Mouse (Mus musculus): Measurements from ENCODE around the gene Usp21. TPM values are rescaled to one million over a fixed set of nuclear protein-coding genes. Genes with fewer than 3 reads are reported as not detected.
"Not testable (repeated sequence)": the region's sequence is repeated elsewhere in the genome, so short reads cannot be mapped to it uniquely, and the experiment has no call there.

Gene Usp21
- polyA plus RNA-seq, 2 experiments, result 81.2 to 104 TPM

DNA sequence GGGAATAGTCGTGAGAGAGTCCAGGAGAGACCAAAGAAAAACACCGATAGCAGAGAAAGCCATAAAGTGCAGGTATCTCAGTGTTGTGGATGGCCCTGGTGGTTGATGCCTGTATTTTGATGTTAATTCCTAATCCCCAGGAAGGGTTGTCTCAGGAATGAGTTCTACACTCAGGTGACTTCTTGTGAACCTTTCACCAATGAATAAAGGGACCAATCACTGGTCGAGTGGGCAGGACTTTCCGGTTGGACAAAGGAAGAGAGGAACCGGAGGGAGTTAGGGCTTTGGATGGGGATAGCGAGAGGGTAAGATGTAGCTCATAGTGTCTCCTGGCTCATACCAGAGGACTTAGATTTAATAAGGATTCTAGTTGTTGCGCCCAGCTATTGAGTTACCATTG, 32.0 kb upstream of the Usp21 start:
- Histone ChIP-seq H3K4me3 (replicated peaks; ENCODE audit: low read length) (no peak overlapping the region; the same call in 1 of the 2 replicates), H3K4me1 (ENCODE audit: control insufficient read depth, insufficient read depth, low read length) (no peaks in the 10 kb centered on the region)
- no peak for ATAC-seq (ENCODE audit: low FRiP score, low read depth)

DNA sequence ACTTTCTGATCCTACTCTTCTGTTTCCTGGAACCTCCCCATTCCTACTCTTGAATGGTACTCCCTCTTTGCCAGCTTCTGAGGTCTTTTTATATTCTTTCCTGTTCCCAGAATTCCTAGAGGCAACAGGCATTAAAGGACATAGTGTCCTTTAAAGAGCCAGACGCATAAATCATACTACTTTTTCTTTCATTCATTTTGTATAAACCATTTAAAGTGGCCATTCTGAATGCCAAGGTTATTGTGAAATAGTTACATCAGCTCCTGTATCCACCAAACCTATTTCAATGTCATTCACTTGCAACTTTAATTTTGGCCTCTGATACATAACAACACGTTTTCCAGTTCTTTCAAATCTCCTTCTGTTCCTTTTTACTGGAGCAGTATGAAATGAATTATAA, 21.5 kb upstream of the Usp21 start:
- no peak for ATAC-seq (ENCODE audit: low FRiP score, low read depth)
- H3K27ac ChIP-seq (replicated peaks; ENCODE audit: low read depth, low read length), result no peak overlapping the region

More for the DNA sequence above, 32.0 kb upstream of the Usp21 start:
- WGBS, result 11% methylated on average over 7 of the region's 7 CpGs
- Histone ChIP-seq H3K4me2 (replicated peaks; ENCODE audit: low read depth, low read length, severe bottlenecking) (no peak overlapping the region), H3K9ac (ENCODE audit: low read depth, low read length, severe bottlenecking) (no peak overlapping the region), H3K27ac (replicated peaks; ENCODE audit: low read depth, low read length) (no peak overlapping the region), H3K27me3 (ENCODE audit: control insufficient read depth, insufficient read depth, low read length) (no peaks in the 10 kb centered on the region), H3K9me3 (ENCODE audit: control insufficient read depth, low read length) (no peaks in the 10 kb centered on the region), H3K36me3 (ENCODE audit: control insufficient read depth, insufficient read depth, low read length) (no peaks in the 10 kb centered on the region)
- DNase-seq (ENCODE audit: low spot score), result no peak
- no peak for TF ChIP-seq POLR2A (IDR thresholded peaks at IDR 0.05; ENCODE audit: borderline replicate concordance, extremely low read depth, insufficient read depth, insufficient read length)

DNA sequence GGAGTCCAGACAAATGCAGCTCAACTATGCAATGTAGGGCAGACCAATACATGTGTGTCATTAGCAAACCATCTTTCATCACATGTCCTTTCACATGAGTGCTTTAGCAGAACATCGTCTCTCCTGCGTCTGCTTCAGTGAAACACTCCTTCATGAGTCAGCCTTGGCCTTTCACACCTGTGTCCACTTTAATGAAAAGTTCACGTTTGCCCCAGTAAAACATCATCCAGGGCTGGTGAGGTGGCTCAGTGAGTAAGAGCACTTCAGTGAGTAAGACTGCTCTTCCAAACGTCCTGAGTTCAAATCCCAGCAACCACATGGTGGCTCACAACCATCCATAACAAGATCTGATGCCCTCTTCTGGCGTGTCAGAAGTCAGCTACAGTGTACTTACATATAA, 18.4 kb upstream of the Usp21 start:
- not testable (repeated sequence) for H3K9ac ChIP-seq (ENCODE audit: low read depth, low read length, severe bottlenecking); H3K4me2 ChIP-seq (replicated peaks; ENCODE audit: low read depth, low read length, severe bottlenecking); H3K9me3 ChIP-seq (ENCODE audit: control insufficient read depth, low read length); H3K36me3 ChIP-seq (ENCODE audit: control insufficient read depth, insufficient read depth, low read length); DNase-seq (ENCODE audit: low spot score); H3K4me1 ChIP-seq (ENCODE audit: control insufficient read depth, insufficient read depth, low read length); ATAC-seq (ENCODE audit: low FRiP score, low read depth); H3K27me3 ChIP-seq (ENCODE audit: control insufficient read depth, insufficient read depth, low read length); H3K4me3 ChIP-seq (replicated peaks; ENCODE audit: low read length); H3K27ac ChIP-seq (replicated peaks; ENCODE audit: low read depth, low read length)
- 63% methylated on average over 5 of the region's 5 CpGs for WGBS

More for the DNA sequence above, 21.5 kb upstream of the Usp21 start:
- no peaks in the 10 kb centered on the region for H3K4me1 ChIP-seq (ENCODE audit: control insufficient read depth, insufficient read depth, low read length)
- H3K4me3 ChIP-seq (replicated peaks; ENCODE audit: low read length), result no peak overlapping the region
- H3K4me2 ChIP-seq (replicated peaks; ENCODE audit: low read depth, low read length, severe bottlenecking), result no peak overlapping the region
- H3K27me3 ChIP-seq (ENCODE audit: control insufficient read depth, insufficient read depth, low read length), result no peaks in the 10 kb centered on the region
- no peak for DNase-seq (ENCODE audit: low spot score)
- no peak for TF ChIP-seq POLR2A (IDR thresholded peaks at IDR 0.05; ENCODE audit: borderline replicate concordance, extremely low read depth, insufficient read depth, insufficient read length)
- H3K9ac ChIP-seq (ENCODE audit: low read depth, low read length, severe bottlenecking), result no peak overlapping the region
- H3K9me3 ChIP-seq (ENCODE audit: control insufficient read depth, low read length), result no peaks in the 10 kb centered on the region
- WGBS, result 68% methylated on average over 2 of the region's 2 CpGs
- no peaks in the 10 kb centered on the region for H3K36me3 ChIP-seq (ENCODE audit: control insufficient read depth, insufficient read depth, low read length)

GRCm38 (mm10) chr1:171298226-171298625, 10.4 kb upstream of the Usp21 start:
- ATAC-seq (ENCODE audit: low FRiP score, low read depth) (no peak), DNase-seq (ENCODE audit: low spot score) (no peak)
- WGBS, result 63% methylated on average over 3 of the region's 3 CpGs
- H3K4me2 ChIP-seq (replicated peaks; ENCODE audit: low read depth, low read length, severe bottlenecking), result no peak overlapping the region
- TF ChIP-seq POLR2A (IDR thresholded peaks at IDR 0.05; ENCODE audit: borderline replicate concordance, extremely low read depth, insufficient read depth, insufficient read length), result no peak
- H3K4me1 ChIP-seq (ENCODE audit: control insufficient read depth, insufficient read depth, low read length), result peaks cover 6% of the 10 kb centered on the region
- H3K9ac ChIP-seq (ENCODE audit: low read depth, low read length, severe bottlenecking), result no peak overlapping the region
- H3K27ac ChIP-seq (replicated peaks; ENCODE audit: low read depth, low read length), result no peak overlapping the region
- no peaks in the 10 kb centered on the region for H3K9me3 ChIP-seq (ENCODE audit: control insufficient read depth, low read length)
- H3K27me3 ChIP-seq (ENCODE audit: control insufficient read depth, insufficient read depth, low read length), result no peaks in the 10 kb centered on the region
- H3K36me3 ChIP-seq (ENCODE audit: control insufficient read depth, insufficient read depth, low read length), result no peaks in the 10 kb centered on the region
- no peak overlapping the region for H3K4me3 ChIP-seq (replicated peaks; ENCODE audit: low read length)

DNA sequence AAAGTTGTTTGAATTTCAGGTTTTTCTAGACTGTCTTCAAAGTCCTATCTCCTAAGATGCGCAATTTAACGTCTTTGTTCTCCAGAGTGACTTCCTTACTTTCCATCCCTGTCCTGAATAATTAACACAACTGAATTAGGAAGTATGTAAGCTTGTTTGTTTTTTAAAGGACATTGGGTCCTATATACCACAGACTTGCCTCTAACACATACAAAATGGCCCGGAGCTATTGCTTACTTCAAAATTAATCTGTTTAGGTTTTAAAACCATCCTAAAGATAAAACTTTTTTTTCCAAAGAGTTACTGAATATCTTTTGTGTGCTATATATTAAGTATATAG, 7.2 kb upstream of the Usp21 start:
- Histone ChIP-seq H3K27me3 (ENCODE audit: control insufficient read depth, insufficient read depth, low read length) (no peaks in the 10 kb centered on the region), H3K27ac (replicated peaks; ENCODE audit: low read depth, low read length) (peak overlapping the region; percentile 96), H3K9me3 (ENCODE audit: control insufficient read depth, low read length) (no peaks in the 10 kb centered on the region), H3K4me2 (replicated peaks; ENCODE audit: low read depth, low read length, severe bottlenecking) (peak overlapping the region; percentile 53), H3K36me3 (ENCODE audit: control insufficient read depth, insufficient read depth, low read length) (peaks cover 1% of the 10 kb centered on the region; the same call in 1 of the 2 replicates), H3K9ac (ENCODE audit: low read depth, low read length, severe bottlenecking) (peak overlapping the region; percentile 89), H3K4me1 (ENCODE audit: control insufficient read depth, insufficient read depth, low read length) (peaks cover 9% of the 10 kb centered on the region), H3K4me3 (replicated peaks; ENCODE audit: low read length) (peak overlapping the region; percentile 66)
- WGBS, result 19% methylated on average over 3 of the region's 3 CpGs
- ATAC-seq (ENCODE audit: low FRiP score, low read depth) (no peak), DNase-seq (ENCODE audit: low spot score) (no peak)
- TF ChIP-seq POLR2A (IDR thresholded peaks at IDR 0.05; ENCODE audit: borderline replicate concordance, extremely low read depth, insufficient read depth, insufficient read length), result no peak

Data from limb, embryonic 14.5 days (tissue).